Mouse (Mus musculus): ENCODE results near the gene Man1c1. TPM values are rescaled to one million over a fixed set of nuclear protein-coding genes. Genes with fewer than 3 reads are reported as not detected.

Gene Man1c1
- total and polyA plus RNA-seq, 3 experiments, result 13.3 to 28.2 (median 17.0) TPM

DNA sequence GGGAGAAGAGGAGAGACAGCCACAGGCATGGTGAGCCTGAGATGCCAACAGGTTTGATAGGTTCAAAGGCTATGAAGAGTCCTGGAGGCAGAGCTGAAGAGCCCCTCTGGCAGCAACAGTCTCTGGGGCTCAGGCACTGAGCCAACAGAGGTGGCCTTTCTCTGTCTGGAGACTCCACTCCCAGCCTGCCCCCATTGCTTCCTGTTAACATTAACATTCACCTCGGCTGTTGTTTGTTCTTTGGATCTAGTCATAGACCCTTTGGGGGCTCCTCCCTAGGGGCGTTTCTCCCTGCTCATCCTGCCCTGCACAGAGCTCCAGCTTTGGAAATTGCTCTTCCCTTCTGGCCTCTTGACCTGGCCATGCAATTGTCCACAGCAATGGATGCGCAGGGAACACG, 20.9 kb upstream of the Man1c1 start:
- DNase-seq, result no peak

DNA sequence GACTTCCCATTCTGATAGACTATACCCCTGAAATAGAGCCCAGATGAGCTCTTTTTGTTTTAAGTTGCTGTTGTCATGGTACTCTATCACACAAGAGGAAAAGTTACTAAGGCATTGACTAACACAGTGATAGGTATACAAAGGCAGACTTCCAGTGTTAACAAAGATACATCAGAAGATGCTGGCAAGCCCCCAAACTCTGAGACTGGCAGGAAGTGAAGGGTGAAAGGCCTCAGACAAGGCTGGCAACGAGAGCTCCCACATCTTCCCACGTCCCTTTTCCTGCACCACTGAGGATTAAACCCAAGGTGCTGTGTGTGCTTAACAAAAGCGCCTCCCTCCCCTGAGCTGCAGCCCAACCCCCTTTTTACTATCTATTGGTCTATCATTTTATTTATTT, 19.2 kb upstream of the Man1c1 start:
- DNase-seq, result no peak

DNA sequence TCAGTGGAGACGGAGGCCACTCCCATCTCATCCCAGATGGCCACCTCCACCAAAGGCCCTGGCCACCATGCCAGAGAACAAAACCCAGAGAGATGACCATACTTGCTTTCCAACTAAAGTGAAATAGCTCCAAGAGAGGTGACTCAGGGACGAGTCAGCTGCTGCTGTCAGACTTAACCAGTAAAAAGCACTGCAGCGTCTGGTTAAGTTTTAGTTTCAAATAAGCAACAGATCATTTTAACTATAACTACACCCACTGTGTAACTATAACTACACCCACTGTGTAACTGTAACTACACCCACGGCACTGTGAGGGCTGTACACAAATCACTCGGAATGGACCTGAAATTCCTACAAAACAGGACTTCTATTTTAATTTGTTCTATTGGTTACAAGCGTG, 17.0 kb upstream of the Man1c1 start:
- peak; percentile 39 for DNase-seq

DNA sequence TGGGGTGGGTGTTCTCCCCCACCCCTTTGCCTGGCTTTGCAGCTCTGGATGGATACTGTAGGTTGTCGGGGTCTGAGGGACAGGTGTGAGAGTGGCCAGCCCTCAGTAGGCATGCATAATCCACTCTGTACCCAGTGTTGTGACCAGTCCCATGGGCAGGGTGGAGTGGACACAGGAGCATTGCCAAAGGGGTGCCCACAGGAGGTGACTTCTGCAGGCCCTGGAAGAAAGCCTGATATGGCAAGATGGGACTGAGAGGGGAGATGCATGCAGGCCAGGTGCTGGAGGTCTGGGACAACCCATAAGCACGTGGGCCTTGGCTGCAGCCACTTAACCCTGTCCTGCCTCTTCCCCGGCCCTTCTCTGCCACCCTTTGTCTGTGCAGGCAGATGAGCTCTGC, 16.3 kb upstream of the Man1c1 start:
- no peak for DNase-seq

DNA sequence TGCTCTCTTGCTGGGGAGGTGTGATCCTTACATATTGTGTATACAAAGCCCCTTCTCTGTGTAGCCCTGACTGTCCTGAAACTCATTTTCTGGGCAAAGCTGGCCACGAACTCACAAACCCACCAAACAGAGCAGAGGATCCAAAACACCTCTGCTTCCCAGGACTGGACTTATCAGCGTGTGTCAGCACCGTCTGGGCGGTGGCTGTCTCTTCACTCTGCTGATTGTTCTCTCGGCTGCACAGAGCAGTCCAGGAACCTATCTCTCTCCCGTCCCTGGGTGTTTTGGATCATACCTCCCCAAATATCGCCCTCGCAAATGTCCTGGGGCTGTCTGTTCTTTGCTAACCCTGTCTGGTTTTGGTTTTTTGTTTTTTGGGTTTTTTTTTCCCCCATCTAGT, 15.4 kb upstream of the Man1c1 start:
- DNase-seq, result no peak

DNA sequence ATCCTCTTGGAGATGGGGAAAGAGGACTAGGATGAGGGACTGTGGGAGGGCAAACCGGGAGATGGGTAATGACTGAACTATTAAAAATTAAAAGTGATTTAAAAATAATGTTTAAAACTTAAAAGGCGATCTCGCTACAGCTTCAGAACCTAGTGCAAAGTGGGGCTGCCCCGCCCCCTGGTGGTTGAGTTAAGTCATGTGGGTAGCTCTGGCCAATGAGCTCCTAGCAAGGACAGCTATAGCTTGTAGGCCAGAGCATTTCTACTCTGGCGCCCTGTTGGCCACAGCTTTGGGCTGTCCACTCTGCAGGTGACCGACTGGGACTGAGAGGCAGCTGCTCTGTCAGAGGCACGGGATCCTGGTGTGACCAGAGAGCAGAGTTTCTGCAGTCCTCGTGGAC, 9.8 kb upstream of the Man1c1 start:
- DNase-seq, result peak; percentile 88

DNA sequence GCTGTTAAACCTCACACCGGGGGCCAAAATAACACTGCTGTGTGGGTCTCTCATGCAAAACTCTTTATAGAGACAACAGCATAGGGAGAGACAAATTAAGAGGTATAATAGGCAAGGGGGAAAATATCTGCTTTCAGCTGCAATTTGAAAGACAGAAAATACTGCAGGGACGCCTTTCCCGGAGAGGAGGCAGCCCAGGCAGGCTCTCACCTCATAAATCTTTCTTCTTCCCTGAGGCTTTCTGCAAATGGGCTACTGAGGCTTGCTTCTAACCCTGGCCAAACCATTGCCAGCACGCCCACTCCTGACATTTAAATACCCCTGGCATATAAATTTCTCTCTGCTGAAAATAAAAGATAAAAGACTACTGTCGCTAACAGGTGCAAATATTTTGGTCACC, 1.2 kb upstream of the Man1c1 start:
- DNase-seq, result no peak

DNA sequence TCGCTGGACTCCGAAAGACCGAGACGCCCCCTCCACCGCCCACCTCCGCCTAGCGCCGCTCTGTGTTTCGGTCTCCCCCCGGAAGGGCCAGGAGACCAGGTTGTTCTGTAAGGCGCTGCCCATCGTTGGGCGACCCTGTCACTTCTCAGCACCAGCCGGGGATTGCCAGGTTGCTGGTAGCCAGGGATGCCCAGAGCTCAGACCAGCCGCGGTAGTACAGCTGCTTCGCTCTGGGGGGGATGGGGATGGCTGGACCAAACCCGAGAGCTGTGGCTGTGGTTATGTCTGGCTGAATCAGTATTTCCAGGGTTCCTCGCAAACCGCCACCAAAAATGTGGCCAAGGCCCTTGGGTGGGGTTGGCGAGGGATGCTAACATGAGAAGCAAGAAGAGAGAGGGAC, 500 bp upstream of the Man1c1 start:
- DNase-seq, result no peak

DNA sequence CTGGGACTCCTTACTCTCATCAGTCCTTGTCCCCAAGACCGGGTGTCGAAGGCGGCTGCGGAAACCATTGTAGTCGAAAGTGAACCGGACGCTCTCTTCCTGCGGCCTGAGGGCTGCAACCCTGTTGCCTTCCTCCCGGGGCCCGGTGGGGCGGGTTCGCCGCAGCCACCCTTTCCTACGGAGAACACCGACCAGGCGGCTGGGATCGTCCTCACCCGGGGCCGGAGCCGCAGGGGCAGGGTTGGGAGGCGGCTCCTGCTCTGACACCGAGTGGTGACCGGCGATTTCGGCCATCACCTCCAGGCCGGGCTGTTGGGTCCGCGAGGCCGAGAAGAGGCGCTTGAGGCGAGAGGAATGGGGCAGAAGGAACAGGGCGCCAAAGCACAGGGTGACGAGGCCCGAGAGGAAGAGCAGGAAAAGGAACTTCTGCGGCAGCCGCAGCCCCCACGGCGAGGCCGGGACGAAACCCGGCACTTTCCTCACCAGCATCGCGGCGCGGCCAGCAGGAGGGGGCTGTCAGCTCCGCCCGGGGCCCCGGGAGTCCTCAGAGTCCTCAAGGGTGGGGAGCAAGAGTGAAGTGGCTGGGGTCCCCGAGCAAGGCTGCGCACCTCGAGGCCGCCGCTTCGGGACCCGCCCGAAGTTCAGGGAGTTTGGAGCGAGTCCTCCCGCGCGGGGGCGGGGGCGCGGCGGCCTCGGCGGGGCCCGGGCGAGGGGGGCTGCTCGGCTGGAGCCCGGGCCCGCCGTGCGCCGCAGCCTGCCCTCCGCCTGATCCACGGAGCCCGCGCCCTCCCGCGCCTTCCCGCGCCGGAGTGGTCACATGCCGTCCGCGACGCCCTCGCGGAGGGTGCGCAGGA, 882 bp downstream of the Man1c1 start:
- peak; percentile 74 for DNase-seq

DNA sequence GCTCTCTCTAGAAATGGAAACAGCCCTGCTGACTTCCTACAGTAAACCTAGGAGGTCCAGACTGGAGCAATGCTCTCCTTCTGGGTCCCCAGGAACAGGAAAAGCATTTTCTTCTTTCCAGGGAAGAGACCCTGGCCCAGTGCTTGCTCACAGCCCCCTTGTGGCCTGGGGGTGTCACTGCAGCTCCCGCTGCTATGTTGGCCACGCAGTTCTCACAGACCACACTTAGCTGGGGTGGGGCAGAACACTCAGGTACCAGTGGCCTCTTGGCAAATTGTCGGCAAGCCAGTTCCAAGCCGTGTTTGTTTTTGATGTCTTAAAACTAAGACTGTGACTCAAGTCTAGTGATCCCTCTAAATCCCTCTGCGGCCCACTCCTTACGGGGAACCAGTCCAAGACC, 2.2 kb downstream of the Man1c1 start:
- peak; percentile 72 for DNase-seq

DNA sequence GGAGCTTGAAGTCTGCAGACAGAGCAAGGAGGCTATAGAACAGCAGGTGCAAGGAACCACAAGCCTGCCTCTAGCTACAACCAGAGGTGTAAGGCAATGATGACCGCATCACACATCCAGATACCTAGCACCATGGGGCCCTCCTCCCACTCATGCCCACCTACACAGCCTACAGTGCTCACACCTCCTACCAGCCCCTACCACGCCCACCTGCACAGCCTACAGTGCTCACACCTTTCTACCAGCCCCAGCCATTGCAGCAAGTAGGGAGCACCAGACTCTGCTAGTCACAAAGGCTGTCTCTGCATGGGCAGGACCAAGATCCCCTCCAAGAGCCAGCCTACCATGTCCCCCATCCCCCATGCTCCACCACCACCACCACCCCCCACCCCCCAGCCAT, 3.2 kb downstream of the Man1c1 start:
- DNase-seq, result no peak

DNA sequence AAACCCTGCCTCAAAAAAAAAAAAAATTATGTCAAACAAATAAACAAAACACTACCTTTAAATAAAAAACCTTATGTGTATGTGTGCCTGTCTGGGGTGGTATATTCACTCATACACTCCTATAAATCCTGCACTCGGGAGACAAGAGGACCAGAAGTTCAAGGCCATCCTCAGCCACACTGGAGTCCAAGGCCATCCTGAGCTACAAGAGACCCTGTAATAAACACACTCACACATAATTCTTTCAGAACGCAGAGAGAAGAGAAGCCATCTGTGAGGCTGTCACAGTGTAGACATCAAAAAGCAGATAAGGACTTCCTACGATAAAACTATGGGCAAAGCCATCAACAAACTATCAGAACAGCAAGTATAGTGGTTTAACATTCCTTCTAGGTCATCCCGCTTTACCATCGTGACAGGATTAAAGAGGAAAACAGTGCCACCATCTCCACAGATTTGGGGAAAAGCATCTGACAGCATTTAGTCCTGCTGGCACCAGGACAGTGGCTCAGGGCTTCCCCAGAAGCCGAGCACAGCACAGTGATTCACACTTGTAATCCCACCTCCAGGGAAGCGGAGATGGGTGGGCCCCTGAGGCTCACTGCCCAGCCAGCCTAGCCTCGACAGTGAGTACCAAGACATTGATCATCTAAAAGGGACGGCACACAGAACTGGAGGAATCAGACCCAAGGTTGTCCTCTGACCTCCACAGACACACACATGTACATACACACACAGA, 10.7 kb downstream of the Man1c1 start:
- no peak for DNase-seq

DNA sequence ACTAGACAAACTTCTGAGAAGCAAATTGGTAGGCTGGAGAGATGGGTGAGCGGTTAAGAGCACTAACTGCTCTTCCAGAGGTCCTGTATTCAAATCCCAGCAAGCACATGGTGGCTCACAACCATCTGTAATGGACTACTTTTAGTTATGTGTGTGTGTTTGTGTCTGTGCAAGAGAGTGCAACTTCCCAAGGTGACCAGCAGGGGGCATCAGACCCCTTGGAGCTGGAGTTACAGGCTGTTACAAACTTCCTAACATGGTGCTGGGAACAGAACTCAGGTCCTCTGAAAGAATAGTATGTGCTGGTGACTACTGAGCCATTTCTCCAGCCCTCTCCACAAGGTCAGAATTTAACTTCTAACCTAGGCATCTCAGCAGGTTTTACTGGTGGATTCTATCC, 11.7 kb downstream of the Man1c1 start:
- DNase-seq, result no peak

DNA sequence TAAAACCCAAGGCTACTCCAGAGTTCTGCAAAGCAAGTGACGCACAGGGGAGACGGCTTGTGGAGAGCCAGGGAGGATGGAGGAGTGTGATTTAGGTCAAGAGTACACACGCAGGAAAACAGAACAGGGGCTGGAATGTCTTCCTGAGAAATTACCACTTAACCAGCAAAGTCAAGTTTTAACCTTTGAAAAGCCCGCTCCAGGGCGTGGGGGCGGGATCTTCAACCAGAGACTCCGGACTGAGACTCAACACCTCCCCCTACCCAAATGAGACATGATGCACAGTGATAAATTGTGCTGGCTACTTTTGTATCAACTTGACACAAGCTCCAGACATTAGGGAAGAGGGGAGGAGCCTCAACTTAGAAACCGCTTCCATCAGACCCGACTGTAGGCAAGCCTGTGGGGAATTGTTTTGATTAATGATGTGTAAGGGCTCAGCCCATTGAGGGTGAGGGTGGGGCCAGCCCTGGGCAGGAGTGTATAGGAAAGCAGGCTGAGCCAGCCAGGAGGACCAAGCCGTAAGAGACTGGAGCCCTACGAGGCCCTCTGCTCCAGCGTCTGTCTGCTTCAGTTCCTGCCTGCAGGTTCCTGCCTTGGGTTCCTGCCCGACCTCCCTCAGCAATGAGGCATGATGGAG, 17.9 kb downstream of the Man1c1 start:
- DNase-seq, result no peak

DNA sequence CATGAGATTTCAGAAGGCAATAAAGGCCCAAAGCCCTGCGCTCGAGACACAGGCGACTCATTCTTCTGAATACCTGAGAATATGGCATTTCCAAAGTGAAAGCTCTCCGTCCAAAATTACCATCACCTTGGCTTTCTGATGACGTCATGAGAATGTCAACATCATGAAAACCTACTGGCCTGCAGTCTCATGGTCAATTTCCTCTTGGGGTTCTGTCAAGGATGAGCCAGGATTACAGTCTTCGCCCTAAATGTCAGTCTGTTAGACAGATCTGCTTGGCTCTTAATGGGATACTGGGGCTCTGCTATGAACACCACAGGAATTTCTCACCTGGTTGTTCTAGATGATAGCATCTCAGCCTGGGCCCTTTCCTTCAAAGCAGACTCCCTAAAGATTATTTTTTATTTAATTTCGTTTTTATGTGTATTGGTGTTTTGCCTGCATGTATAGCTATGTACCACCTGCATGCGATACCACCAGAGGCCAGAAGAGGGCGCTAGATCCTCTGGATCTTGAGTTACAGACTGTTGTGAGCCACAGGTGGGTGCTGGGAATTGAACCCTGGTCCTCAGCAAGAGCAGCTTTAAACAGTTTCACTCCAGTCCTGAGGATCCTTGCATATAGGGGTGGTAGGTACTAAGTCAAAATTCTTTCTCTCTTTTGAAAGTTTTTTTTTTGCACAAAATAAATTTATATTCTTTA, 19.3 kb downstream of the Man1c1 start:
- DNase-seq, result no peak

DNA sequence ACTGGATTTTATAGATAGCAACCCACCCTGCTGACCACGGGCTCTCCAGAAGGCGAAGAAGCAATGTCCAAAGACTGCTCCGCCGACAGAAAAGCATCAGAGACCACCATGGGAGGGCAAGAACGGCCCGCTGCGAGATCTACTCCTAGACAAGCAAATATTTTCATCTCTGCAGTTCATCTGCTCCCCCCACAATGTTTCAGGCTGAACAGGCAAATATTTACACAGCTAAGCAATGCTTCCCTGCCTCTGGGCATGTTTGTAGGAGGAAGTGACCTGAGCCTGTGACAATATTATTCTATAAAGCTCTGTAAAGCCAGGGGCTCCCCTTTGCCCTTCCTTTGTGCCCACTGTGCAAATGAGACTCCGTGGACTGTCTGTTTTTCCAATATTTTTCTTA, 20.2 kb downstream of the Man1c1 start:
- no peak for DNase-seq

DNA sequence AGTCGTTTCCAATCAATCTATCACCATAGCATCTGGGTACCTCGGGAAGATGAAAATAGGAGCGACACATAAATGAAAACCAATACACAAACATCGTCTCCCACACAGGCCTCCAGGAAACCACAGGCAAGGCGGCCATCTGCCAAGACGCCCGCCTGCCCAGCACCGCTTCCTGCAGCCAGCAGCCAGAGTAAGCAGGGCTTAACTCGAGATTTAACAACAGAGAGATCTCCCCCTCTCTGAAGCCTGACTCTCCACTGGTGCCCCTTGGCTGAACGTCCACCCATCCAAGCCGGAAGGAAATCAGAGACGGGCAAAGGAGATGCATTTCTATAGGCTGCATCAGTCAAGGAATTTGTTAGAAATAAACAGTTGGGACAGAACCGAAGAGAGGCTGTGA, 21.1 kb downstream of the Man1c1 start:
- DNase-seq, result no peak

DNA sequence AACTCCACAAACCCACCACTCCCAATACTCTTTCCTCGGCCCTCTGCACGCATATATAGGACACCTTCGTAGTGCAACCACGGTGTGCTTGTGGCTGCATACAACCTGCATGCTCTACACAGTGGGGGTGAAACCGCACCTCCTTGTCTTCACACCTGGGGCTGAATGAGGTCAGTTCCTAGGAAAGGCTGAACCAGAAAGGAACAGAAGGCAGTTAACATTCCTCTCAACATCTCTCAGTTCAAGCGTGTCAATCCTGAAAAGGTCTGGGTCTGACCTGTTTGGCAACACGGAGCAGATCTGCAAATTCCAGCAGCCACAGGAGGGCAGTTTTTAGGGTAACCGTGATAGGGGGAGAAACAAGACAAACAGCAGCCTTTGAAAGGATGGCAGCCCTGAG, 21.7 kb downstream of the Man1c1 start:
- DNase-seq, result no peak

DNA sequence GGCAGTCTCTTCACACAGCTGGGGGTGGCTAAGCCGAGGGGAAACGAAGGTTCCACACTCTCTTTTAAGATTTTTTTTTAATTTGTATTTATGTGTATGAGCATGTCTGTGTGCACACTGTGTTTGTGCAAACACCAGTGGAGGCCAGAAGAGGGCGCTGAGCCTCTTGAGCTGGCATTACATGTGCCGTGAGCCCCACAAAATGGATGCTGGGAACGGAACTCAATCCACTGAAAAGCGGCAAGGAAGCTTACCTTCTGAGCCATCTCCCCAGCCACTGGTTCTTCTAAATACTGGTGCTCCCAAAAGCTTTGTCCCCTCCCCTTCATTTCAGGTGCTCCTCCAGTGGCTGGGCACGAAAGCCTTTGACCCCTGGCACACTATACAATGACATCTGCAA, 22.3 kb downstream of the Man1c1 start:
- no peak for DNase-seq

DNA sequence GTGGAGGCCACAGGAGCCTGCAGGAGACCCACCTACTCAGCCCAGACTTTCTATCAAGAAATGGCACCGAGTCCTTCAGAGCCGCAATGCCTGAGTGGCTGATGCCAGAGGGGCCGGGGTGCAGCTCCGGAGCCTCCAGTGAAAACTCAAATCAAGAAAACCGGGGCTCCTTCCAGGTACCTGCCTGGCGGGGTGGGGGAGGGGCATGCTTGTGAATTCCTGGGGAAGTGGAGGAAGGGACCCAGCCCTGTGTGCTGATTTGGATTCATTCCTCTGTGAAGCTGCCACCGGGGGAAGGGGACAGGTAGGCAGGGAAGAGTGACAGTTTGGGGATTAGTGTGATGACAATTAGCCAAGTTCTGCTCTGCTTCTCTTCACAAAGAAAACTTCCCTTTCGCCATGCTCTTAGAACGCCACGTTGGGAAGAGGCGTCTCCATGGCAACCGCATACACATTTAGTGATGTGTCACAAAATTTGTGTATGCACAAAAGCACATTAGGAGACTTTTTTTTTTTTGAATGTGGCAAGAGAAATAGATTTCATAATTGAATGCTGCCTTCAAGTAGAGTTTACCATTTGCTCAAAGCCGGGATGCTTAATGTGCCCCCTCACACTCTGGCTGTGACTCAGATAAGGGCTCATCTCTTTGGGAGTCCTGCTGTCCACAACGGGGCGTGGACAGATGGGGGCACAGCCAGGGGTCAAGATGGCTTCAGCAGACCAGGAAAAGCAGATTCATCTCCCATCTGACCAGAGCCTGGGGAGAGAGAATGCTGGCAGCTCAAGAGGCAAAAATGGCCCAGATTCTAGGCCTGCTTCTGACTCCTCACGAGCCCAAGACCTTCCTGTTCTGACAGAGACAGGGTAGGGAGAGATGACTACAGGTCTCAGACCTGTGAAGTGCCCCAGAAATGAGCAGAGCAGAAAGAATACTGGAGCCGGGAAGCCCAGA, 26.3 kb downstream of the Man1c1 start:
- no peak for DNase-seq

DNA sequence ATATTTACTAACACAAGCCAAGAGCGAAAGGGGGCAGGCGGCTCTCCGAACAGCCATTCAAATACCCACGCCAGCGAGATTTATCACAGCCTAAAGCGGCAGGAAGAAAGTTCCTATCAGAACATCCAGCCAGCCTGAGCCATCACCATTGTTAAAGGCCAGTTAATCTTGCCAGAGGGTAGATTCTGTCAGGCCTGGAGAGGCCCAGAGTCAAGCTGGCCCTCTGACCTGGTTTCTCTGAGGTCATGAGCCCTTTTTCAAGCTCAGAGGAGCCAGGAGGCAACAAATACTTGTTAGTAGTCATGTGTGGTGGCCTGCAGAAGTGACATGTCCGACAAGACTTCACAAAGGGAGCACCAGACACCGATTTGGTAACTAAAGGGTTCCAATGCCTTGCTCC, 28.3 kb downstream of the Man1c1 start:
- DNase-seq, result no peak

Data from adrenal gland, adult 2 months (tissue).